Mouse (Mus musculus) embryonic fibroblast, embryonic 13.5 days (primary cell): ENCODE measurements at regions not wholly inside any gene's neighbourhood (a gene's known extent, or its start where the extent isn't known, plus 50 kb on each side); places are given as distances from the start of the nearest gene placed in this dataset.

Experiments
- CTCF ChIP-seq: IDR thresholded peaks from 2 replicates; pipeline ENCODE4 v1.5.1; 2011; ENCODE audit warnings: mild to moderate bottlenecking, control low read depth, low read length, moderate library complexity, borderline replicate concordance; ENCODE audit not compliant: insufficient read depth
- POLR2A ChIP-seq: IDR thresholded peaks from 2 replicates; pipeline ENCODE4 v1.6.1; 2011; ENCODE audit warnings: low read depth, mild to moderate bottlenecking, control low read depth, low read length, moderate library complexity

DNA sequence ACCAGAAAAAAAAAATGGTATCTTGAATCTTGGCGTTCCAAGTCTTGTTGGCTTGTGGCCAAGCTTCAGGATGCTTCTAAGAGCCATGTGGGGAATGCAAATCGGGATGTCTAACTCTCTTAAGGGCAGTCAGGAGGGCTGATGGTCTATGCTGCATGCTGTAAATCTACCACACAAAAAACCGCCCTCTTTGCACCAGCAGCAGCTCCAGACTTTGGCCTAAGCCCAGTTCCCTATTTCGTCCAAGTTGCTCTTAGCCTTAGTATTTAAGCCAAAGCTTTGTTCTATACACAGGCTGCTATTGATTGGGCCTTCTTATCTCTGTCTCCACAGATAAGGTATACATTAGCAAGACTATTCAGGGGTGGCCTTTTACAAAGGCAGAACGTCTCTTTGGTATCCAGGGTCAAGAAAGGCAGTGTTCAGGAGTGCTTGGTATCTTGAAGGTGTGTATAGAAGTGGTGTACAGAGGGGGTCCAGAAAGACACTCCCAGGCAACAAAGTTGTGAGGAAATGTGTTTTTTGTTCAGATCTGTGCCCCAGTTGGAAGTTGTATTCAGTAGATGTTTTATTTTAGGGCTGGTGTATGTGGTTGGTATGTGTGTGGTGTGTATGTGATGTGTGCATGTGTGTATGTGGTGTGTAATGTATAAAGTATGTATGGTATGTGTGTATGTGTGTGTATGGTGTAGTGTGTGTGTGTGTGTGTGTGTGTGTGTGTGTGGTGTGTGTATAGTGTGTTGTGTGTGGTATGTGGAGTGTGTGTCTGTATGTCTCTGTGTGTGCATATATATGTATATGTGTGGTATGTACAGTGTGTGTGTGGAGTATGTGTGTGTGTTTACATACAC is 146.9 kb upstream of the Pik3r1 start:
- TF ChIP-seq CTCF (no peak), POLR2A (no peak)
